Comparison of ENCODE assay signal across 8 mouse cellular contexts in genomic region chr1:160195337-160195663, GRCm38 (mm10). TPM values are rescaled to one million over a fixed set of nuclear protein-coding genes. Genes with fewer than 3 reads are reported as not detected.
DNase-seq lines count a peak whose midpoint lies in the region; ATAC-seq and TF ChIP-seq lines count a peak whose summit lies in the region.

No protein-coding gene starts in this region.

- peak overlapping the region; percentile 90 for H3K4me3 ChIP-seq in kidney, postnatal 0 days (replicated peaks; ENCODE audit: low read depth, low read length)
- peak overlapping the region; percentile 90 for H3K4me3 ChIP-seq in embryonic facial prominence, embryonic 10.5 days
- H3K4me3 ChIP-seq in intestine, embryonic 14.5 days (ENCODE audit: low read depth, low read length) = peak overlapping the region; percentile 91
- peak overlapping the region; percentile 88 for H3K4me3 ChIP-seq in midbrain, postnatal 0 days (ENCODE audit: low read depth, low read length)

- no peaks in the 10 kb centered on the region for H3K27me3 ChIP-seq in kidney, postnatal 0 days (ENCODE audit: insufficient read depth, low read length)
- no peaks in the 10 kb centered on the region for H3K27me3 ChIP-seq in embryonic facial prominence, embryonic 10.5 days (replicated peaks; ENCODE audit: low read depth, poor library complexity, severe bottlenecking)
- H3K27me3 ChIP-seq in intestine, embryonic 14.5 days (replicated peaks; ENCODE audit: control insufficient read depth, insufficient read depth, low read length) = no peaks in the 10 kb centered on the region
- H3K27me3 ChIP-seq in midbrain, postnatal 0 days (ENCODE audit: insufficient read depth, low read length) = no peaks in the 10 kb centered on the region

- no peak for DNase-seq in kidney, postnatal 0 days (ENCODE audit: low spot score)
- DNase-seq in kidney, postnatal 4 days = no peak
- DNase-seq in embryonic facial prominence, embryonic 10.5 days (ENCODE audit: low spot score) = no peak
- no peak for DNase-seq in intestine, embryonic 14.5 days (ENCODE audit: low spot score)
- no peak for DNase-seq in midbrain, postnatal 0 days (ENCODE audit: low spot score)
- no peak for DNase-seq in adrenal gland, adult 18-20 months (ENCODE audit: low spot score in 2 of 2)
- no peak for DNase-seq in thymus, postnatal 25 days
- no peak for DNase-seq in cerebellum, postnatal 14 days

- H3K36me3 ChIP-seq in kidney, postnatal 0 days (ENCODE audit: insufficient read depth, low read length) = 0 out of 2 replicates have a peak, but pooled peaks cover 7% of the 10 kb centered on the region
- H3K36me3 ChIP-seq in embryonic facial prominence, embryonic 10.5 days (replicated peaks) = peaks cover 31% of the 10 kb centered on the region
- H3K36me3 ChIP-seq in intestine, embryonic 14.5 days (ENCODE audit: control insufficient read depth, insufficient read depth, low read length) = peaks cover 35% of the 10 kb centered on the region
- H3K36me3 ChIP-seq in midbrain, postnatal 0 days (ENCODE audit: insufficient read depth, low read length) = peaks cover 12% of the 10 kb centered on the region

- ATAC-seq in kidney, postnatal 0 days (replicated peaks; ENCODE audit: low FRiP score, low read depth) = no peak
- ATAC-seq in intestine, embryonic 14.5 days (replicated peaks; ENCODE audit: low FRiP score, low TSS enrichment, low read depth) = no peak
- ATAC-seq in midbrain, postnatal 0 days (ENCODE audit: low FRiP score) = peak; percentile 42; the same call in 1 of the 2 replicates

- peak overlapping the region; percentile 64 for H3K4me2 ChIP-seq in kidney, postnatal 0 days (ENCODE audit: low read length)
- peak overlapping the region; percentile 70 for H3K4me2 ChIP-seq in intestine, embryonic 14.5 days (ENCODE audit: low read length)
- peak overlapping the region; percentile 78 for H3K4me2 ChIP-seq in midbrain, postnatal 0 days (ENCODE audit: low read depth, low read length, poor library complexity, severe bottlenecking)

- WGBS in kidney, postnatal 0 days = under 1% methylated on average over 13 of the region's 13 CpGs
- under 1% methylated on average over 13 of the region's 13 CpGs for WGBS in embryonic facial prominence, embryonic 10.5 days
- WGBS in intestine, embryonic 14.5 days = under 1% methylated on average over 13 of the region's 13 CpGs
- WGBS in midbrain, postnatal 0 days = under 1% methylated on average over 13 of the region's 13 CpGs

- peak overlapping the region; percentile 89 for H3K27ac ChIP-seq in kidney, postnatal 0 days
- H3K27ac ChIP-seq in embryonic facial prominence, embryonic 10.5 days (replicated peaks) = peak overlapping the region; percentile 90
- peak overlapping the region; percentile 77 for H3K27ac ChIP-seq in intestine, embryonic 14.5 days (ENCODE audit: low read depth)
- peak overlapping the region; percentile 84 for H3K27ac ChIP-seq in midbrain, postnatal 0 days (ENCODE audit: low read depth, low read length)

- H3K4me1 ChIP-seq in kidney, postnatal 0 days (replicated peaks; ENCODE audit: insufficient read depth, low read length) = no peaks in the 10 kb centered on the region
- peaks cover 12% of the 10 kb centered on the region; the same call in 1 of the 2 replicates for H3K4me1 ChIP-seq in embryonic facial prominence, embryonic 10.5 days
- H3K4me1 ChIP-seq in intestine, embryonic 14.5 days (replicated peaks; ENCODE audit: control insufficient read depth, insufficient read depth, low read length) = peaks cover 14% of the 10 kb centered on the region
- no peaks in the 10 kb centered on the region; the same call in 1 of the 2 replicates for H3K4me1 ChIP-seq in midbrain, postnatal 0 days (ENCODE audit: insufficient read depth, low read length)

- H3K9me3 ChIP-seq in kidney, postnatal 0 days (replicated peaks; ENCODE audit: low read length) = no peaks in the 10 kb centered on the region
- no peaks in the 10 kb centered on the region for H3K9me3 ChIP-seq in embryonic facial prominence, embryonic 10.5 days
- no peaks in the 10 kb centered on the region for H3K9me3 ChIP-seq in intestine, embryonic 14.5 days (ENCODE audit: control insufficient read depth, low read length)
- H3K9me3 ChIP-seq in midbrain, postnatal 0 days (ENCODE audit: low read length) = no peaks in the 10 kb centered on the region

- TF ChIP-seq CTCF in kidney, postnatal 0 days (IDR thresholded peaks at IDR 0.05; ENCODE audit: low read depth) = no peak
- TF ChIP-seq CTCF in midbrain, postnatal 0 days (IDR thresholded peaks at IDR 0.05) = no peak

- H3K9ac ChIP-seq in kidney, postnatal 0 days (ENCODE audit: low read depth, low read length) = peak overlapping the region; percentile 95
- H3K9ac ChIP-seq in intestine, embryonic 14.5 days (ENCODE audit: low read length) = peak overlapping the region; percentile 77
- H3K9ac ChIP-seq in midbrain, postnatal 0 days (replicated peaks; ENCODE audit: low read length, poor library complexity, severe bottlenecking) = peak overlapping the region; percentile 87

RNA-seq across cellular contexts. Expression of gene Mrps14, which starts 0.3 kb away (rescaled TPM):
- polyA plus RNA-seq in kidney, postnatal 0 days (2015; fragmentation: Nextera tagmentation; extraction: Ambion mirVana) = 316 and 330 TPM in 2 replicates
- 231 and 235 TPM in 2 replicates for polyA plus RNA-seq in embryonic facial prominence, embryonic 10.5 days (2016; fragmentation: Nextera tagmentation; extraction: Ambion mirVana)
- polyA plus RNA-seq in intestine, embryonic 14.5 days (2014; fragmentation: Nextera tagmentation; extraction: Ambion mirVana) = 262 and 276 TPM in 2 replicates
- total RNA-seq in midbrain, postnatal 0 days (2014; rRNA removed) = 10.6 and 17.7 TPM in 2 replicates
- 110 and 111 TPM in 2 replicates for polyA plus RNA-seq in midbrain, postnatal 0 days (2015; fragmentation: Nextera tagmentation; extraction: Ambion mirVana)
- 100 to 1,000 TPM; 101 TPM for total RNA-seq in adrenal gland, adult 18-20 months (2021)

RNA-seq across cellular contexts. Expression of gene Cacybp, which starts 17.4 kb away (rescaled TPM):
- 180 and 182 TPM in 2 replicates for polyA plus RNA-seq in kidney, postnatal 0 days (2015; fragmentation: Nextera tagmentation; extraction: Ambion mirVana)
- 354 and 357 TPM in 2 replicates for polyA plus RNA-seq in embryonic facial prominence, embryonic 10.5 days (2016; fragmentation: Nextera tagmentation; extraction: Ambion mirVana)
- 235 TPM in 2 replicates for polyA plus RNA-seq in intestine, embryonic 14.5 days (2014; fragmentation: Nextera tagmentation; extraction: Ambion mirVana)
- 126 and 134 TPM in 2 replicates for total RNA-seq in midbrain, postnatal 0 days (2014; rRNA removed)
- 320 and 328 TPM in 2 replicates for polyA plus RNA-seq in midbrain, postnatal 0 days (2015; fragmentation: Nextera tagmentation; extraction: Ambion mirVana)
- total RNA-seq in adrenal gland, adult 18-20 months (2021) = 100 to 1,000 TPM; 125 to 182 TPM

RNA-seq across cellular contexts. Expression of gene Tnn, which starts 41.9 kb away (rescaled TPM):
- 0.66 and 0.72 TPM in 2 replicates for polyA plus RNA-seq in kidney, postnatal 0 days (2015; fragmentation: Nextera tagmentation; extraction: Ambion mirVana)
- polyA plus RNA-seq in embryonic facial prominence, embryonic 10.5 days (2016; fragmentation: Nextera tagmentation; extraction: Ambion mirVana) = 0.05 and 0.50 TPM in 2 replicates
- 10.5 and 11.9 TPM in 2 replicates for polyA plus RNA-seq in intestine, embryonic 14.5 days (2014; fragmentation: Nextera tagmentation; extraction: Ambion mirVana)
- total RNA-seq in midbrain, postnatal 0 days (2014; rRNA removed) = 0.11 and 0.14 TPM in 2 replicates
- 0.05 TPM in 1 of 2 replicates, not detected in the other for polyA plus RNA-seq in midbrain, postnatal 0 days (2015; fragmentation: Nextera tagmentation; extraction: Ambion mirVana)
- under 1 TPM; 0.29 to 0.30 TPM for total RNA-seq in adrenal gland, adult 18-20 months (2021)
